Mouse (Mus musculus) cerebellum, adult 11-12 months (tissue): ENCODE measurements around the gene Zfp873.
"Not testable (repeated sequence)": the region's sequence is repeated elsewhere in the genome, so short reads cannot be mapped to it uniquely, and the experiment has no call there.

Experiments used
- DNase-seq: peaks from one replicate; pipeline ENCODE4 v3.0.0; 2022

Zfp873 gene

DNA sequence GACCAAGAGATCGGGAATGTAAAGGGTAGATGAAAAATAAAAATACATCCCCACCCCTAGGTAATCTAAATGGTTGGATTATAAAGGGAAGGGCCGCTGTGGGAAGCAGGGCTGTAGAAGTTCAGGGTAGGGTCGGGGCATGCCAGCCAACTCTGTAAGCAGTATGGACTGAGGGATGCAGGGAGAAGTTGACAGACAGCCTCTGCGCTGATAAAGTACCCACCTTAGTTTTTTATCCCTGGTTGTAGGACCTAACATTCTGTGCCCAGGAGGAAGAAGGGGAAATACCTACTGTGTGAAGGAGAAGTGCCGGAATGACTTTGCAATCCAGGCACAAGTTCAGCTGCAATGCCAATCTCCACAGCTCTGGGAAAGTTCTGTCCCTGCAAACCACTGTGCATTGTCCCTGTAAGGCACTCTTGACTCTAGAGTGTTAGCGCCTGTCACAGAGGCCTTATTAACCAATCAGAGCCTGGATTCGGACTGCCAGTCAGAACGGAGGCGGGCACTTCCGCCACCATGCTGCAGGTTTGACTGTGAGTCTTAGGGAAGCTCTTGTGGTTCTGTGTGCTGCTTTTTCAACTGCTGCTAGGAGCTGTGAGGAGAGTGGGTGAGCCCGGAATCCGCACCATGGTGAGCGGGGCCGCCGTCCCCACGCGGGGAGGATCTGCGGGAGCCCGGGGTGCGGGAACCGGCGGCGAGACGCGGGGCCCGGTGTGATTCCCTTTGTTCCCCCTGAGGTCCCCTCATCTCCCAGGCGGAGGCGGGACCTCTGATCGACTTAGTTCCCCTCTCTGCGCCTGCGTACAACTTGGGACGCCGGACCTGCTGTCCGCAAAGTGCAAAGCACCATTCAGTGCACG lies at the start of gene Zfp873:
Gene Zfp873 (plus strand): TSS at position 527 of the 863 bp plus-strand sequence.
- DNase-seq = peak; percentile 93

DNA sequence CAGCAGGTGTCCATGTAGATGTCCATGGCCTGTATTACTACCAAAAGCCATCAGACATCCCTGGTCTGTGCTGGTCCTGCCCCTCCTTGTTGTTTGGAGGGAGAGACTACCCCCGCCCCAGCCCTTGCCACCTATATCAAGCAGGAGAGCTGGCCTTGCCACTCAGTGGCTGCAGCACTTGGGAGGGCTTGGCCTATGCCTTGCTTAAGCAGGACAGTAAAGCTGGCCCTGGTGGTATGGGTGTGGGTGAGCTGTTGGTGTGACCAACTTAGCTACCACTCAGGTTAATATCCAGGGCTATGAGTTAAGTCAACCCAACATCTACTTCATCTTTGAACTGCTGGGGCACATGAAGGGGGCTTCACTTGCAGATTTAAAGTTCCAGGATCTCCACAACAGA lies 44.7 kb upstream of the Zfp873 start:
- not testable (repeated sequence) for DNase-seq

DNA sequence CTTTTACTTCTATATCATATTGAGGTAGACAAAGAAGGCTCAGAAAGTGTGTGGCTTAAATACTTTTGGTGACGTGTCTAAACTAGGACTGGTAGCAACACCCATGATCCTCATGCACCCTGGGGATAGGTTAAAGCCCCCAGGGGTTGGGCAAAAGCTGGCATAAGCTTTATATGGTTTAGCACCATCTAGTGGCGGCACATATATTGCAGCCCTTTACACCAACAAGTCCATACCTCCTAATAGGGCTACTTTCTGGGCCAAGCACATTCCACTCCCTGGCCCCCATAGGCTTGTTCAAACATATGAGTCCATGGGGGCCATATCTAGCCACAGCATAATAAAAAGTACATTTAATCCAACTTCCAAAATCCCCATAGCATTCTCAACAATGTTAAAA lies 43.1 kb upstream of the Zfp873 start:
- not testable (repeated sequence) for DNase-seq

DNA sequence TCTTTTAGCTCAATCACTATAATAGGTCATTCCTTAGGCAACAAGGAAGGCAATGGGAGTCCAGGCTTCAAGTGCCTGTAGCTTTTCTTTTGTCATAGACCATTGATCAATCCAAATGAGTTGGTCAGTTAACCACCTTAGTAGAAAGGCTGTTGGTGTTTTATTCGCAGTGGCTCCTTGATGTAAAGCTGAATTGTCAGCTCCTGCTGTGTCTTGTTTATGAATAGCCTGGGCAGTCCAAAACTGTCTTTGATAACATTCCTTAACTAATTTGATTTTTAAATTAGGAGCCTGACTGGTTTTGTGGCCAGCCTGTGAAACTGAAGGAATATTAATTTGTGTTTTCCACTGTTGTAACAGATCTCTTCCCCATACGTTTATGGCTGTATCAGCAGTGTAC lies 5.7 kb upstream of the Zfp873 start:
- DNase-seq = no peak

DNA sequence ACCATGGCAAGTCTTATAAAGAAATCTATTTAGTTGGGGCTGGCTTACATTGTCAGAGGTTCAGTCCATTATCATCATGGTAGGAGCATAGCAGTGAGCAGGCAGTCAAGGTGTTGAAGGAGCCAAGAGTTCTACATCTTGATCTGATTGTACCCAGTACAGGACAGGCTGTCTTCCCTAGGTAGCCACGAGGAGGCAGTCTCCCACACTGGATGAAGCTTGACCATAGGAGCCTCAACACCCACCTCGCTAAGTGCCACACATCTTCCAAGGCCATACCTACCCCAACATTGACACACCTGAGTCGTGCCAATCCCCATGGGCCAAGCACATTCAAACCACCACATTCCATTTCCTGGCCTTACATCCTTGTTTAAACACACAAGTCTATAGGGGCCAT lies 1.3 kb upstream of the Zfp873 start:
- DNase-seq = no peak

- DNase-seq = not testable (repeated sequence)
Measured at GRCm38 (mm10) chr10:82048460-82048804, 509 bp downstream of the Zfp873 start.

DNA sequence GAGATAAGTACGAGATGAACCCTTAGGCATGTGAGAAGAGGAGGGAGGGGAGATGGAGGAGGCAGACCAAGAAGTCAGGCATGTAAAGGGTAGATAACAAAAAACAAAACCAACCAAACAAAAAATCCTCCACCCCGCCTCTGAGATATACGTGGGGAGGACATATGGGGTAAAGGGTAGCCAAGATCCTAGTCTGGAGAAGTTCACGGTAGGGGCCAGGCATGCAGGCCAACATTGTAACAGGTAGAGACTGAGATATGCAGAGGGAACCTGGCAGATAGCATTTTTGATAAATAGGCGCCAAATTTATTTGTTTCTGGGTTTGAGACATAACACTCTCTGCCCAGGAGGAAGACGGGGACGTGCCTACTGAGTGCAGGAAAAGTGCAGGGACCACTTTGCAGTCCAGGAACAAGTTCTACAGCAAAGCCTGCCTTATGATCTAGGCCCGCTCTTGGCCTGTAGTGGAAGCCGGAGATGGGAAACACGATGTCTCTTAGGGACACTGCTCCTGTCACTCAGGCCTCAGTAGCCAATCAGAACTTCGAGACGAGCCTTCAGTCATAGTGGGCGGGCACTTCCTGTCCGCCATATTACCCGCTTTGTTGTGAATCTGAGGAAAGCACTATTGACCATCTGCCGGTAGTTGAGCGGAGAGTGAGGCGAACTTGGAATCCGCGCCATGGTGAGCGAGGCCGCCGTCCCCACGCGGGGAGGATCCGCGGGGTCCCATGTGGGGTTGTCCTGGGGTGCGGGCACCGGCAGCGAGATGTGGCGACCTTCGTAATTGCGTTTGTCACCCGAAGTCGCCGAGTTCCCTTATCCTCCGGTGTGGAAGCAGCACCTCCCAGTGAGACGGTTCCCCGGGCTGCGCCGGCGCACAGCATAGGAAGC lies 35.1 kb downstream of the Zfp873 start, which contains the start of gene BC024063:
Gene BC024063 (plus strand): TSS at position 626 of the 894 bp plus-strand sequence.
- peak; percentile 83 for DNase-seq

DNA sequence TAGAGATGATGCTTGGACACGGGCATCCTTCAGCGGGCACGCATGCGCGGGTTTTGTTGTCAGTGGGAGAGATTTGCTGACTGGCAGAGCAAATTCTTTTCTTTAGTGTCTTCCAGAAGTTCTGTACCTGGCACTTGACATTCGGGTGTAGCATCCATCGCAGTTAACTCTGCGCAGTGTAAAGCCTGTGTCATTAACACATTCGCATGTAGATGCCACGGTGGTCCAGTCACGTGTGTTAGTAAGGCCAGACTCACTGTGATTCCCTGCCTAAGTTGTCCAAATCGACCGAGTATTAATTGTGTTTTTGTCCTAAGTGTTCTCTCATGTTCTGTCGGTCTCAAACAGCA lies 35.7 kb downstream of the Zfp873 start:
- not testable (repeated sequence) for DNase-seq
